Mouse (Mus musculus) kidney, postnatal 36 days (tissue): ENCODE measurements around the gene Taz.

Experiments used
- DNase-seq, 2 experiments: peaks; one replicate each; pipeline ENCODE4 v3.0.0; 2021 to 2022; ENCODE audit warnings: mixed read lengths in 2 of 2

The Taz gene

GRCm38 (mm10) chrX:74281732-74282394 is at the start of gene Taz, which contains the start of gene Dnase1l1:
Taz (plus strand) TSS chrX:74281912.
Dnase1l1 (minus strand) TSS chrX:74282337.
- peak; percentile 90 to 95 for DNase-seq

- DNase-seq = no peak
Observed at GRCm38 (mm10) chrX:74233196-74233595, 48.5 kb upstream of the Taz start.

GRCm38 (mm10) chrX:74240332-74240731 is 41.4 kb upstream of the Taz start:
- no peak for DNase-seq

- peak in 1 of 2 experiments; percentile 12 for DNase-seq
Observed at GRCm38 (mm10) chrX:74243396-74243795, 38.3 kb upstream of the Taz start.

- no peak for DNase-seq
Observed at GRCm38 (mm10) chrX:74243807-74244206, 37.9 kb upstream of the Taz start.

- peak; percentile 29 to 54 for DNase-seq
Observed at GRCm38 (mm10) chrX:74244614-74245083, 37.1 kb upstream of the Taz start.

GRCm38 (mm10) chrX:74245107-74245506 is 36.6 kb upstream of the Taz start:
- DNase-seq = no peak

- DNase-seq = peak; percentile 76 to 83
Observed at GRCm38 (mm10) chrX:74245687-74246086, 36.0 kb upstream of the Taz start.

- peak; percentile 89 to 91 for DNase-seq
Observed at GRCm38 (mm10) chrX:74246213-74246681, 35.5 kb upstream of the Taz start.

- no peak for DNase-seq
Observed at GRCm38 (mm10) chrX:74246693-74247092, 35.0 kb upstream of the Taz start.

- peak; percentile 57 to 83 for DNase-seq
Observed at GRCm38 (mm10) chrX:74248651-74249050, 33.1 kb upstream of the Taz start.

- peak; percentile 70 to 83 for DNase-seq
Observed at GRCm38 (mm10) chrX:74249615-74250014, 32.1 kb upstream of the Taz start, which contains the start of gene Flna. Flna (minus strand) TSS chrX:74249820.

- DNase-seq = peak; percentile 91 to 96
Observed at GRCm38 (mm10) chrX:74254153-74254887, 27.4 kb upstream of the Taz start, which contains the start of gene Emd. Emd (plus strand) TSS chrX:74254687.

- DNase-seq = no peak
Observed at GRCm38 (mm10) chrX:74254888-74255565, 26.7 kb upstream of the Taz start.

GRCm38 (mm10) chrX:74257746-74258145 is 24.0 kb upstream of the Taz start:
- DNase-seq = no peak

GRCm38 (mm10) chrX:74269736-74270061 is 12.0 kb upstream of the Taz start:
- DNase-seq = peak in 1 of 2 experiments; percentile 5

- DNase-seq = peak; percentile 90 to 95
Observed at GRCm38 (mm10) chrX:74270062-74270901, 11.4 kb upstream of the Taz start, which contains the start of gene Rpl10. Rpl10 (plus strand) TSS chrX:74270812.

GRCm38 (mm10) chrX:74270902-74271551 is 10.7 kb upstream of the Taz start:
- DNase-seq = peak; percentile 20 to 40

GRCm38 (mm10) chrX:74273422-74274322 is 8.0 kb upstream of the Taz start:
- peak in 1 of 2 experiments; percentile 10 for DNase-seq

GRCm38 (mm10) chrX:74277916-74278315 is 3.8 kb upstream of the Taz start:
- DNase-seq = no peak
